Mouse (Mus musculus): ENCODE measurements around the gene Glcci1. TPM values are rescaled to one million over a fixed set of nuclear protein-coding genes. Genes with fewer than 3 reads are reported as not detected.
"Not testable (repeated sequence)": the region's sequence is repeated elsewhere in the genome, so short reads cannot be mapped to it uniquely, and the experiment has no call there.

Glcci1 gene
- polyA plus RNA-seq, 1 experiment from 2014 or later, result 10.9 TPM

GRCm38 (mm10) chr6:8519687-8520086, 10.3 kb downstream of the Glcci1 start:
- no peak for ATAC-seq (ENCODE audit: insufficient number of reproducible peaks, insufficient read depth, low FRiP score, low read depth)
- Histone ChIP-seq H3K36me3 (ENCODE audit: control insufficient read depth, insufficient read depth, low read length) (no peaks in the 10 kb centered on the region), H3K27ac (ENCODE audit: low read length) (no peak overlapping the region), H3K27me3 (ENCODE audit: control insufficient read depth, insufficient read depth, low read length) (no peaks in the 10 kb centered on the region), H3K9ac (replicated peaks; ENCODE audit: low read depth, low read length) (no peak overlapping the region), H3K9me3 (ENCODE audit: control insufficient read depth, low read depth, low read length) (no peaks in the 10 kb centered on the region), H3K4me1 (ENCODE audit: control insufficient read depth, insufficient read depth, low read length) (0 out of 2 replicates have a peak, but pooled peaks cover 3% of the 10 kb centered on the region), H3K4me3 (ENCODE audit: low read depth, low read length) (no peak overlapping the region), H3K4me2 (replicated peaks; ENCODE audit: low read depth, low read length) (no peak overlapping the region)
- 69% methylated on average over 3 of the region's 3 CpGs for WGBS

GRCm38 (mm10) chr6:8521231-8521630, 11.8 kb downstream of the Glcci1 start:
- Histone ChIP-seq H3K9me3 (ENCODE audit: control insufficient read depth, low read depth, low read length) (no peaks in the 10 kb centered on the region), H3K4me3 (ENCODE audit: low read depth, low read length) (no peak overlapping the region), H3K4me1 (ENCODE audit: control insufficient read depth, insufficient read depth, low read length) (0 out of 2 replicates have a peak, but pooled peaks cover 3% of the 10 kb centered on the region), H3K4me2 (replicated peaks; ENCODE audit: low read depth, low read length) (no peak overlapping the region), H3K36me3 (ENCODE audit: control insufficient read depth, insufficient read depth, low read length) (no peaks in the 10 kb centered on the region), H3K9ac (replicated peaks; ENCODE audit: low read depth, low read length) (no peak overlapping the region), H3K27me3 (ENCODE audit: control insufficient read depth, insufficient read depth, low read length) (no peaks in the 10 kb centered on the region), H3K27ac (ENCODE audit: low read length) (no peak overlapping the region)
- 94% methylated on average over 4 of the region's 4 CpGs for WGBS
- no peak for ATAC-seq (ENCODE audit: insufficient number of reproducible peaks, insufficient read depth, low FRiP score, low read depth)

- 80% methylated on average over 5 of the region's 5 CpGs for WGBS
- H3K9ac ChIP-seq (replicated peaks; ENCODE audit: low read depth, low read length), result no peak overlapping the region
- H3K9me3 ChIP-seq (ENCODE audit: control insufficient read depth, low read depth, low read length), result no peaks in the 10 kb centered on the region
- H3K36me3 ChIP-seq (ENCODE audit: control insufficient read depth, insufficient read depth, low read length), result no peaks in the 10 kb centered on the region
- H3K27ac ChIP-seq (ENCODE audit: low read length), result no peak overlapping the region
- H3K27me3 ChIP-seq (ENCODE audit: control insufficient read depth, insufficient read depth, low read length), result no peaks in the 10 kb centered on the region
- H3K4me3 ChIP-seq (ENCODE audit: low read depth, low read length), result no peak overlapping the region
- no peak overlapping the region for H3K4me2 ChIP-seq (replicated peaks; ENCODE audit: low read depth, low read length)
- H3K4me1 ChIP-seq (ENCODE audit: control insufficient read depth, insufficient read depth, low read length), result 0 out of 2 replicates have a peak, but pooled peaks cover under 1% of the 10 kb centered on the region
- no peak for ATAC-seq (ENCODE audit: insufficient number of reproducible peaks, insufficient read depth, low FRiP score, low read depth)
Observed at GRCm38 (mm10) chr6:8524717-8525116, 15.3 kb downstream of the Glcci1 start.

GRCm38 (mm10) chr6:8531104-8531894, 21.9 kb downstream of the Glcci1 start:
- Histone ChIP-seq H3K36me3 (ENCODE audit: control insufficient read depth, insufficient read depth, low read length) (no peaks in the 10 kb centered on the region), H3K27ac (ENCODE audit: low read length) (no peak overlapping the region), H3K9me3 (ENCODE audit: control insufficient read depth, low read depth, low read length) (no peaks in the 10 kb centered on the region), H3K4me1 (ENCODE audit: control insufficient read depth, insufficient read depth, low read length) (no peaks in the 10 kb centered on the region), H3K4me2 (replicated peaks; ENCODE audit: low read depth, low read length) (no peak overlapping the region), H3K4me3 (ENCODE audit: low read depth, low read length) (no peak overlapping the region), H3K9ac (replicated peaks; ENCODE audit: low read depth, low read length) (no peak overlapping the region), H3K27me3 (ENCODE audit: control insufficient read depth, insufficient read depth, low read length) (no peaks in the 10 kb centered on the region)
- 66% methylated on average over 4 of the region's 4 CpGs for WGBS
- no peak for ATAC-seq (ENCODE audit: insufficient number of reproducible peaks, insufficient read depth, low FRiP score, low read depth)

GRCm38 (mm10) chr6:8536944-8537343, 27.5 kb downstream of the Glcci1 start:
- WGBS, result 89% methylated on average over 2 of the region's 2 CpGs
- Histone ChIP-seq H3K27ac (ENCODE audit: low read length) (no peak overlapping the region), H3K4me3 (ENCODE audit: low read depth, low read length) (no peak overlapping the region), H3K4me2 (replicated peaks; ENCODE audit: low read depth, low read length) (no peak overlapping the region), H3K9ac (replicated peaks; ENCODE audit: low read depth, low read length) (no peak overlapping the region), H3K36me3 (ENCODE audit: control insufficient read depth, insufficient read depth, low read length) (no peaks in the 10 kb centered on the region), H3K27me3 (ENCODE audit: control insufficient read depth, insufficient read depth, low read length) (no peaks in the 10 kb centered on the region), H3K4me1 (ENCODE audit: control insufficient read depth, insufficient read depth, low read length) (no peaks in the 10 kb centered on the region), H3K9me3 (ENCODE audit: control insufficient read depth, low read depth, low read length) (no peaks in the 10 kb centered on the region)
- no peak for ATAC-seq (ENCODE audit: insufficient number of reproducible peaks, insufficient read depth, low FRiP score, low read depth)

- H3K9me3 ChIP-seq (ENCODE audit: control insufficient read depth, low read depth, low read length); H3K4me3 ChIP-seq (ENCODE audit: low read depth, low read length); H3K4me1 ChIP-seq (ENCODE audit: control insufficient read depth, insufficient read depth, low read length); H3K36me3 ChIP-seq (ENCODE audit: control insufficient read depth, insufficient read depth, low read length); H3K27ac ChIP-seq (ENCODE audit: low read length); ATAC-seq (ENCODE audit: insufficient number of reproducible peaks, insufficient read depth, low FRiP score, low read depth); H3K4me2 ChIP-seq (replicated peaks; ENCODE audit: low read depth, low read length); H3K9ac ChIP-seq (replicated peaks; ENCODE audit: low read depth, low read length); H3K27me3 ChIP-seq (ENCODE audit: control insufficient read depth, insufficient read depth, low read length): not testable (repeated sequence)
- 86% methylated on average over 4 of the region's 4 CpGs for WGBS
Observed at GRCm38 (mm10) chr6:8541531-8541930, 32.1 kb downstream of the Glcci1 start.

GRCm38 (mm10) chr6:8544822-8545221, 35.4 kb downstream of the Glcci1 start:
- no peak for ATAC-seq (ENCODE audit: insufficient number of reproducible peaks, insufficient read depth, low FRiP score, low read depth)
- Histone ChIP-seq H3K27ac (ENCODE audit: low read length) (no peak overlapping the region), H3K4me3 (ENCODE audit: low read depth, low read length) (no peak overlapping the region), H3K4me1 (ENCODE audit: control insufficient read depth, insufficient read depth, low read length) (no peaks in the 10 kb centered on the region), H3K4me2 (replicated peaks; ENCODE audit: low read depth, low read length) (no peak overlapping the region), H3K27me3 (ENCODE audit: control insufficient read depth, insufficient read depth, low read length) (no peaks in the 10 kb centered on the region), H3K9ac (replicated peaks; ENCODE audit: low read depth, low read length) (no peak overlapping the region), H3K36me3 (ENCODE audit: control insufficient read depth, insufficient read depth, low read length) (no peaks in the 10 kb centered on the region), H3K9me3 (ENCODE audit: control insufficient read depth, low read depth, low read length) (no peaks in the 10 kb centered on the region)
- 95% methylated on average over 5 of the region's 5 CpGs for WGBS

GRCm38 (mm10) chr6:8545780-8546179, 36.4 kb downstream of the Glcci1 start:
- Histone ChIP-seq H3K36me3 (ENCODE audit: control insufficient read depth, insufficient read depth, low read length) (no peaks in the 10 kb centered on the region; the same call in 1 of the 2 replicates), H3K4me1 (ENCODE audit: control insufficient read depth, insufficient read depth, low read length) (no peaks in the 10 kb centered on the region), H3K9me3 (ENCODE audit: control insufficient read depth, low read depth, low read length) (no peaks in the 10 kb centered on the region), H3K27me3 (ENCODE audit: control insufficient read depth, insufficient read depth, low read length) (no peaks in the 10 kb centered on the region), H3K9ac (replicated peaks; ENCODE audit: low read depth, low read length) (no peak overlapping the region), H3K27ac (ENCODE audit: low read length) (no peak overlapping the region), H3K4me3 (ENCODE audit: low read depth, low read length) (no peak overlapping the region), H3K4me2 (replicated peaks; ENCODE audit: low read depth, low read length) (no peak overlapping the region)
- 90% methylated on average over 7 of the region's 7 CpGs for WGBS
- no peak for ATAC-seq (ENCODE audit: insufficient number of reproducible peaks, insufficient read depth, low FRiP score, low read depth)

- Histone ChIP-seq H3K9me3 (ENCODE audit: control insufficient read depth, low read depth, low read length) (no peaks in the 10 kb centered on the region), H3K4me1 (ENCODE audit: control insufficient read depth, insufficient read depth, low read length) (no peaks in the 10 kb centered on the region), H3K36me3 (ENCODE audit: control insufficient read depth, insufficient read depth, low read length) (no peaks in the 10 kb centered on the region; the same call in 1 of the 2 replicates), H3K27me3 (ENCODE audit: control insufficient read depth, insufficient read depth, low read length) (no peaks in the 10 kb centered on the region), H3K27ac (ENCODE audit: low read length) (no peak overlapping the region), H3K4me3 (ENCODE audit: low read depth, low read length) (no peak overlapping the region), H3K9ac (replicated peaks; ENCODE audit: low read depth, low read length) (no peak overlapping the region), H3K4me2 (replicated peaks; ENCODE audit: low read depth, low read length) (no peak overlapping the region)
- WGBS, result 88% methylated on average over 2 of the region's 2 CpGs
- ATAC-seq (ENCODE audit: insufficient number of reproducible peaks, insufficient read depth, low FRiP score, low read depth), result no peak
Observed at GRCm38 (mm10) chr6:8551155-8551554, 41.8 kb downstream of the Glcci1 start.
